Mouse (Mus musculus): ENCODE measurements around the gene Tmsb4x.

Gene Tmsb4x

DNA sequence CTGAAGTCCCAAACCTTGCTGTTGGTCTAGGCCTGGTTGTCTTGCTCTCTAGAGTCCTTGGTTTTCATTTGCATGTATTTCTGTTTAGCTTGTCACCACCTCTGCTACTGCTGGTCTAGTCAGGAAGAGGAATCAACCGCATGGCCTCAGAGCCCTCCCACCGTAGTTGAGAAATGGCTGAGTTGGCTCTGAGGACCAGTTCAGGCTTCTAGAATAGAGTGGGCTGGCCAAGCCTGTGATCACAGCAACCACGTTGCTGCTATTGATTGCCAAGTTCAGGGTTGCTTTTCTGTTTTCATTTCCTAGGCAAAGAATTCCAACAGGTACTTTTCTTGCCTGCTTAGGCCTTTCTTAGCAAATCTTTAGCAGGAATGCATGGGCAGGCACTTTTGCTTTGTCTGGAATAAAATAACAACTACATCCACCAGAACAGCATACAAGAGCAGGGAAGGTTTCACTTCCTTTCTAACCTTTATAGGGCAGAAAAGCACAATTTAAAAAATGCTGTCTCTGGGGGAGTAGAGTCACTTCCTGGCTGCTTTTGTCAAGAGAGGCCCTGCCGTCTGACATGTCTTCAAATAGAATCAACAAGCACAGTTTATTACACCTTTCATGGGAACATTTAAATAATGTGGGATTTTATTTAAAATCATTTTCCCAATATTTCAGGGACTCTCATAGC lies 29.0 kb downstream of the Tmsb4x start:
- peak in 1 of 2 experiments; percentile 5 for DNase-seq

DNA sequence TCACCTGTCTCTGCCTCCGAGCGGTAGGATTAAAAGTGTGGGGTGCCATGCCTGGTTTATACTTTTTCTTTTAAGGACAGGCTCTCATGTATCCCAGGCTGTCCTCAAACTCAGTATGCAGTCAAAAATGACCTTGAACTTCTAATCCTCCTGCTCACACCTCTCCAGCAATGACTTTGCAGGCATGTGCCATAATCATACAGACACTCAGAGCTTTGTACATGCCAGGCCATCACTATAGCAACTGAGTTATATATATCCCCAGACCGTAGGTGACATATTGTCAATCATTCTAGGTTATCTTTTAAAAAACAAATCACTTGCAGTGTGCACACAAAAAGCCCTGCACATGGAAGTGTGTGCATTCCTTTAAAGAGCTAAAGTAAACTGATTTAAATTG lies 29.6 kb downstream of the Tmsb4x start:
- no peak for DNase-seq

DNA sequence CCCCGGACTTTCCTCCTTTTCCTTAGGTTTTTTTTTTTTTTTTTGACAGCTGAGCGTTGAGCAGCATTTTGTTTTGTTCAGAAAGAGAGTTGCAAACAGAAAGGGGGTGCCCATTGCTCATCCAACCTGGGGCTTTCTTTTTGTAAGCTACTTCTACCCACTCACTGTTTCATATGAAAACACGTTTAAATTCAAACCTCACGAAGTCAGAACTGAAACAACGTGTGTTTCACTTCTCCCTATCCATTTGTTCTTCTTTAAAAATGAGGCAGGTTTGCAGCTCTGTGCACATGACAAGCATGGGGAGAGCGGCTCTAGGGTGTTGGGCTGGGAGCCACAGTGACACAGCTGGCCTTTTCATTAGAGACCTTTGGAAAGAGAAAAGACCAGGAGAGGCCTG lies 33.8 kb downstream of the Tmsb4x start:
- DNase-seq = no peak

DNA sequence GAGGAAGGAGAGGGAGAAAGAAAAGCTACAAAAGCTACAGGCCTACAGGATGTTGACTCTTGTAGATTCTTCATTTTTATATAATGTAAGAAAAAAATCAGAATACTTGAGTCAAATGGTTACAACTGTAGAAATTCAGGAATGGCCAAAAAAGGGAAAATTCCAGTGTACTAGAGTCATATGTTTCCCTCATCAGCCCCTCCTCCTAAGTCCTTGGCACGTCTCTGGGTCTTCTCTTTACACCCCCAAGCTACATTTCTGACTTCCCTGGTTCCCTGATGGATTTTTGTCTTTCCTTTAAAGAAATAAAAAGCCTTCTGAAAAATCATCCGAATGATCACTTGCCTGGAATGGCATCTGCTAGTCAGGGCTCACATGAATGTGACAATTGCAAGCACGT lies 34.8 kb downstream of the Tmsb4x start:
- no peak for DNase-seq

DNA sequence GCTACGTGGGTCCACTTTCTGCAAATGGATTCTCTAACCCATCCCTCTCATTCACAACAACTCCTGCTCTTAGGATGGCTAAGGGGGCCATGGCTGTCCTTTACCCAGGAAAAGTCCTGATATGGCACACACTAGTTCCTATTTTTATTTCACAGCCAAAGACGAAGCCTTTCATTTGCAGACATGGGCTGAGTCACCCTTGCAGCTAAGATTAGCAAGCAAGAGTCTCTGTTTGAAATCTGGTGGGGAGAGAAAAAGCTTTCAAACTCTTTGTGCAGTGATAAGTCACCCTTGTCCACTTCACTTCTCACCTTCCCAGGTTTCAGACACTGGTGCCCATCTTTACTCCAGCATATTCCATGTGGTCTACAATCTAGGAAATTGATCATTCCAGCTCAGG lies 36.9 kb downstream of the Tmsb4x start:
- no peak for DNase-seq

DNA sequence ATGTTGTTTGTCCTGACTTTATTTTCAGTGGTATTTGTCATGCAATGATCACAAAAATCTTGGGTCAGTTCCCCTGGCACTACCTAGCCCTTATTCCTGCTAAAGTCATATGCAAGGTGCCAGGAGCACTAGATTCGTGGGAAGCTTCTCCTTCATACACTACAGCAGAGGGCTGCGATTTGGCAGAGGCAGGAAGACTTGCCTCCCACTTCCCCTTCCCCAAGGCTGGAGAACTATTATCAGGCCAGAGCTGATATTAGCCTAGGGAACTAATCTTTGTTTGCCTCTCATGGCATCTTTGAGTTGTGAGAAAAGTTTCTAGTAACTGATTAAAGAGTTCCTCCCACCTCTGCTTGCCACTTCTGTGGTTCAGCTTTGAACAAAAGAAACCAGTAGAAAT lies 37.8 kb downstream of the Tmsb4x start:
- DNase-seq = no peak

DNA sequence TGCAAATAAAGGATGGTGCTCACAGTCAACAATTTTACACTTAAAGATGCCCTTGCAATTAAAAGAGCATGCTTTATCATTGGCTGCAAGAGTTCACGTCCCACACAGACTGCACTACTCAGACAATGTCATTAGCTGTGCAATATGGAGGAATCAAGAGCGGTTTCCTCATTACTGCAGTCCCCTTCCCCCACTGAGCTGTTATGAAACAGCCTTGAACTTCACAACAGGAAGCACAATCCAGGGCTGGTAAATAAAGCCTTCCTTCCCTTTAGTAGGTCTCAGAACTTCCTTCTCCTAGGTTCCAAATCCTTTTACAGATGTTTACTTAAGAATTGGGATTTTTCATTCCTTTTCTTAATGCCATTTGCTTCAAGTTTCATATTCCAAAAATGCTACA lies 41.8 kb downstream of the Tmsb4x start:
- DNase-seq = peak; percentile 32 to 36

DNA sequence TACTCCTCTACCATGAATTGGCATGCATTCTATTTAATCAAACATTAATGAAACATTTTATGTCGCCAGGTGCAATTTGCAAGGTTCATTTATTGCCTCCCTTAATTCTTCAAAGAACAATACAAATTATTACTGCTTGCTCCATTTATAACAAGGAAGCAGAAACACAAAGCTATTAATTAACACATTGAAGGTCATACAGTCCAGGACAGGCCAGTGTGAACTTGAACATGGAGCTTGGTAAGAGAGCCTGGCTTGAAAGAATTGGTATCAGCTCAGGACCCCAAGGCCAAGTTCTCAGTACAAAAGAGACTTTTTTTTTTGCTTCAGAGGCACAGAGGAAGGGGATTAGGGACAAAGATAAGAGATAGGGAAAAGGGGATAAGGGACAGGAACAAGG lies 43.1 kb downstream of the Tmsb4x start:
- no peak for DNase-seq

DNA sequence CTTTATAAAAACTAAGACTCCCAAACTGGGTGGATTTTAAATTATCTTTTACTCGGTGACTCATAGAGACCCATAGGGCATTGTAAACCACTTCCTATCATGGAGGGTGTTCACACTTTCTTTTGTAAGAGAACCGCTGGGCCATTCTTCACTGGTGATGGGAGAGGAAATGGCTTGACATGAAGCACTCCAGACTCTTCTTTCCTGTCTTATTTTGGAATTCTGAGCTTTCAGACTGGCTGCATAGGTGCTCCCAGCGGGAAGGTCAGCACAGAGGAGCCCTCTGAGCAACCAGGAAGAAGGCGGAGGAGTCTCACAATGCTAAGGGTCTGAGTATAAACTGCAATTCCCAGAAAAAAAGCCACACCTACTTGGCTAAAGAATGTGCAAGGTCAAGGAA lies 51.4 kb downstream of the Tmsb4x start:
- peak in 1 of 2 experiments; percentile 25 for DNase-seq
